Mouse (Mus musculus) CH12.LX (cell line): ENCODE measurements at regions not wholly inside any gene's neighbourhood (a gene's known extent, or its start where the extent isn't known, plus 50 kb on each side); places are given as distances from the start of the nearest gene placed in this dataset.
A peak's percentile ranks its signal among the peaks of the same experiment; 100 is the strongest.

Source experiments
- DNase-seq: peaks from one replicate; pipeline ENCODE4 v3.0.0-alpha.2; 2013; ENCODE audit errors: extremely low read depth
- H3K27ac ChIP-seq: 2 replicates; pipeline ENCODE4 v1.5.1; 2012; ENCODE audit warnings: low read depth, mild to moderate bottlenecking, control low read depth, moderate library complexity; ENCODE audit not compliant: insufficient read depth
- H3K27me3 ChIP-seq: replicated peaks from 2 replicates; pipeline ENCODE3; 2012; ENCODE audit warnings: inconsistent platforms
- H3K36me3 ChIP-seq, 2 experiments: replicated peaks in 1 of 2; 2 replicates each; pipeline versions ENCODE3 to v1.6.1; 2012; ENCODE audit warnings: inconsistent platforms in 1 of 2, low read length in 1 of 2, mild to moderate bottlenecking in 1 of 2, mixed read lengths in 1 of 2, moderate library complexity in 1 of 2; ENCODE audit not compliant: control insufficient read depth in 1 of 2, insufficient read depth in 1 of 2
- H3K4me1 ChIP-seq, 2 experiments: 2 replicates each; pipeline ENCODE4 v1.6.1; 2012; ENCODE audit warnings: inconsistent platforms in 1 of 2, moderate library complexity in 1 of 2; ENCODE audit not compliant: insufficient read depth in 2 of 2, control insufficient read depth in 1 of 2
- H3K4me2 ChIP-seq: 2 replicates; pipeline ENCODE4 v1.6.1; 2012; ENCODE audit warnings: low read depth, mild to moderate bottlenecking, control low read depth; ENCODE audit not compliant: poor library complexity, insufficient read depth, severe bottlenecking
- H3K4me3 ChIP-seq, 3 experiments: fragments of 150-350 bp in 1 of 3; sonication (generic) in 1 of 3; replicated peaks in 1 of 3; 2 replicates each; pipeline versions ENCODE3 to v1.5.1; 2011 to 2012; ENCODE audit warnings: low read depth in 2 of 3, low read length in 2 of 3, mild to moderate bottlenecking in 2 of 3, moderate library complexity in 2 of 3, control low read depth in 1 of 3, improper control_type of control experiment in 1 of 3, inconsistent platforms in 1 of 3, mixed read lengths in 1 of 3; ENCODE audit not compliant: poor library complexity in 1 of 3
- H3K79me2 ChIP-seq: replicated peaks from 2 replicates; pipeline ENCODE4 v1.6.1; 2012; ENCODE audit warnings: mild to moderate bottlenecking, moderate library complexity; ENCODE audit not compliant: control insufficient read depth, poor library complexity, insufficient read depth, severe bottlenecking; ENCODE audit errors: extremely low read depth
- H3K9ac ChIP-seq: 2 replicates; pipeline ENCODE4 v1.6.1; 2012; ENCODE audit warnings: low read depth, mild to moderate bottlenecking, control low read depth, moderate library complexity; ENCODE audit not compliant: insufficient read depth
- H3K9me3 ChIP-seq: replicated peaks from 2 replicates; pipeline ENCODE3; 2012; ENCODE audit warnings: low read length, inconsistent platforms, mixed read lengths
- BHLHE40 ChIP-seq: IDR thresholded peaks from 2 replicates; pipeline ENCODE4 v1.6.1; 2011; ENCODE audit warnings: mild to moderate bottlenecking, low read depth, low read length, improper control_type of control experiment
- CTCF ChIP-seq, 2 experiments: IDR thresholded peaks in 1 of 2; conservative IDR thresholded peaks in 1 of 2; 2 replicates each; pipeline ENCODE4 v1.5.1; 2011 to 2012; ENCODE audit warnings: low read depth in 2 of 2, low read length in 2 of 2, improper control_type of control experiment in 1 of 2, inconsistent platforms in 1 of 2, mild to moderate bottlenecking in 1 of 2, moderate library complexity in 1 of 2
- E2F4 ChIP-seq: IDR thresholded peaks from 2 replicates; pipeline ENCODE4 v1.6.1; 2011; ENCODE audit warnings: low read depth, low read length, improper control_type of control experiment; ENCODE audit not compliant: insufficient replicate concordance
- EP300 ChIP-seq: IDR thresholded peaks from 2 replicates; pipeline ENCODE4 v1.6.1; 2011; ENCODE audit warnings: low read length, improper control_type of control experiment
- GABPA ChIP-seq: IDR thresholded peaks from 2 replicates; pipeline ENCODE4 v1.6.1; 2012; ENCODE audit warnings: low read depth, low read length, improper control_type of control experiment, inconsistent platforms; ENCODE audit not compliant: insufficient replicate concordance
- HCFC1 ChIP-seq: IDR thresholded peaks from 2 replicates; pipeline ENCODE4 v1.6.1; 2012; ENCODE audit warnings: low read depth, mild to moderate bottlenecking, inconsistent platforms, low read length, improper control_type of control experiment
- IRF4 ChIP-seq: IDR thresholded peaks from 2 replicates; pipeline ENCODE4 v1.6.1; 2014; ENCODE audit warnings: low read depth, mild to moderate bottlenecking, inconsistent platforms, low read length, improper control_type of control experiment
- JUN ChIP-seq: IDR thresholded peaks from 2 replicates; pipeline ENCODE4 v1.6.1; 2011; ENCODE audit warnings: low read depth, mild to moderate bottlenecking, low read length, improper control_type of control experiment, moderate library complexity; ENCODE audit not compliant: insufficient read depth
- KAT2A ChIP-seq: IDR thresholded peaks from 2 replicates; pipeline ENCODE4 v1.6.1; 2012; ENCODE audit warnings: low read length, improper control_type of control experiment, inconsistent platforms; ENCODE audit not compliant: insufficient replicate concordance
- MAZ ChIP-seq: IDR thresholded peaks from 2 replicates; pipeline ENCODE4 v1.6.1; 2012; ENCODE audit warnings: low read depth, mild to moderate bottlenecking, inconsistent platforms, low read length, improper control_type of control experiment, moderate library complexity
- RAD21 ChIP-seq: IDR thresholded peaks from 2 replicates; pipeline ENCODE4 v1.6.1; 2011; ENCODE audit warnings: low read depth, mild to moderate bottlenecking, low read length, improper control_type of control experiment, moderate library complexity
- SIN3A ChIP-seq: IDR thresholded peaks from 2 replicates; pipeline ENCODE4 v1.6.1; 2012; ENCODE audit warnings: low read length, improper control_type of control experiment, inconsistent platforms
- SMC3 ChIP-seq: IDR thresholded peaks from 2 replicates; pipeline ENCODE4 v1.6.1; 2011; ENCODE audit warnings: low read depth, low read length, improper control_type of control experiment
- ZC3H11A ChIP-seq: IDR thresholded peaks from 2 replicates; pipeline ENCODE4 v1.6.1; 2012; ENCODE audit warnings: low read depth, mild to moderate bottlenecking, inconsistent platforms, low read length, improper control_type of control experiment
- ZKSCAN1 ChIP-seq: IDR thresholded peaks from 2 replicates; pipeline ENCODE4 v1.6.1; 2012; ENCODE audit warnings: low read depth, inconsistent platforms, low read length, improper control_type of control experiment, borderline replicate concordance
- ZMIZ1 ChIP-seq: IDR thresholded peaks from 2 replicates; pipeline ENCODE4 v1.6.1; 2012; ENCODE audit warnings: low read depth, mild to moderate bottlenecking, inconsistent platforms, low read length, improper control_type of control experiment
- ZNF384 ChIP-seq: IDR thresholded peaks from 2 replicates; pipeline ENCODE4 v1.6.1; 2012; ENCODE audit warnings: low read depth, low read length, improper control_type of control experiment, inconsistent platforms
- dilution Hi-C: fragments of 300-500 bp; cut with MboI; formaldehyde crosslinking; loops from 2 replicates; pipeline ENCODE4 v1.14.3; 2020; ENCODE audit warnings: low sequenced_read_pairs; ENCODE audit not compliant: extremely low pct_unique_long_range_greater_than_20kb, extremely low pct_ligation_motif_present
- in situ Hi-C: fragments of 300-500 bp; cut with MboI; formaldehyde crosslinking; loops from 3 replicates; pipeline ENCODE4 v1.14.3; 2019; ENCODE audit warnings: low sequenced_read_pairs, low pct_ligation_motif_present, low pct_unique_long_range_greater_than_20kb, mixed read lengths

- H3K79me2 ChIP-seq: no peaks in the 10 kb centered on the region
- no peaks in the 10 kb centered on the region for H3K9me3 ChIP-seq
- H3K4me3 ChIP-seq: no peak overlapping the region
- no peak overlapping the region for H3K9ac ChIP-seq
- TF ChIP-seq E2F4 (no peak), ZNF384 (no peak), MAZ (no peak), KAT2A (no peak), ZKSCAN1 (no peak)
- H3K36me3 ChIP-seq: no peaks in the 10 kb centered on the region
- dilution Hi-C loops: no loop called here
- no peaks in the 10 kb centered on the region for H3K4me1 ChIP-seq
- H3K4me2 ChIP-seq: no peak overlapping the region
- no peaks in the 10 kb centered on the region for H3K27me3 ChIP-seq
- in situ Hi-C loops: loop anchor here (25.0 kb wide), 1 partner anchor 235 kb away; no protein-coding TSS in a partner anchor
- H3K27ac ChIP-seq: no peak overlapping the region
- DNase-seq: no peak
Measured at GRCm38 (mm10) chr8:35227079-35227478, 538.5 kb upstream of the Gm19410 start.

- H3K9ac ChIP-seq: no peak overlapping the region
- no peaks in the 10 kb centered on the region for H3K27me3 ChIP-seq
- peak; percentile 27 for DNase-seq
- no peaks in the 10 kb centered on the region for H3K9me3 ChIP-seq
- TF ChIP-seq JUN (no peak), RAD21 (peak; percentile 35), EP300 (no peak), SIN3A (no peak), KAT2A (no peak), SMC3 (peak; percentile 15), CTCF (conservative IDR thresholded peaks at IDR 0.05 in 1 of 2, IDR thresholded peaks at IDR 0.05 in 1 of 2; ENCODE audit: low read depth in 2 of 2, low read length in 2 of 2) (peak; percentile 43 to 54), HCFC1 (no peak)
- no peaks in the 10 kb centered on the region for H3K36me3 ChIP-seq
- H3K4me3 ChIP-seq: no peak overlapping the region
- no peaks in the 10 kb centered on the region for H3K79me2 ChIP-seq
- in situ Hi-C loops: loop anchor here (25.0 kb wide), 1 partner anchor 234 kb away; no protein-coding TSS in a partner anchor
- no peak overlapping the region for H3K27ac ChIP-seq
- H3K4me1 ChIP-seq: no peaks in the 10 kb centered on the region
- H3K4me2 ChIP-seq: no peak overlapping the region
- dilution Hi-C loops: no loop called here
Measured at GRCm38 (mm10) chr8:35228449-35228848, 537.1 kb upstream of the Gm19410 start.

DNA sequence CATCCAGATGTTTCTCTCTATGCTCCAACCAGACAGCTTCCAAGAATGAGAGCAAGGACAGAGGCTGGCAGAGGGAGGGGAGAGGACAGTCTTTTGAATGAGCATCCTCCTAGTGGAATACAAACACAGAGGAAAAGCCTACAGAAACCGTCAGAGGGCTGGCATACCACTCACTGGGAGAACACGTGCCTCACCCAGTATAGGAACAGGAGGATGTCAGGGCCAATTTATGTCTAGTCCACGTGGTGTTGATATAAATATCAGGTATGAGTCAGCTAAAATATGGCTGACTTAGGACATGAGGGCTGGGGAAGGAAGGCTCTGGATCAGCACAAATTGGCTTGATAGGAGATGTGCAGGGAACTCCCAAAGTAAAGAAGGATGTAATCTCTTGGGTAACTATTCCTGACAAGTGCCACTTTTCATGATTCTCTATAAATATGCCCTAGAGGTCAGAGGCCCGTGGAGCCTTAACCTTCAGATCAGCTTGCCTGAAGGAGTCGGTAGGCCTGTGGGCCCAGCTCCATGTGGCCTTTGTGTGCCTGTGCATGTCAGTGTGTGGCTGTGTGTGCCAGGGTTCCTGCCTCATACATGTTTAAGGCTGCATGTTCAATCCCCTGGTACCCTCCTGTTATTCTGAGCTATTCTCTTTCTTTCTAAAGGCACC, 531.9 kb upstream of the Gm19410 start:
- DNase-seq: no peak
- no peak overlapping the region for H3K4me3 ChIP-seq
- H3K27ac ChIP-seq: no peak overlapping the region
- peaks cover 0 to 5% of the 10 kb centered on the region in 2 experiments; a peak in 2 of 4 replicates for H3K4me1 ChIP-seq
- dilution Hi-C loops (no loop called here), in situ Hi-C loops (loop anchor here (25.0 kb wide), 1 partner anchor 229 kb away; no protein-coding TSS in a partner anchor)
- no peak for TF ChIP-seq GABPA
- TF ChIP-seq ZMIZ1: no peak
- no peak for TF ChIP-seq IRF4
- no peak for TF ChIP-seq BHLHE40
- TF ChIP-seq KAT2A: no peak
- no peak for TF ChIP-seq ZC3H11A
- no peak for TF ChIP-seq MAZ
- no peak overlapping the region for H3K4me2 ChIP-seq
- H3K79me2 ChIP-seq: no peaks in the 10 kb centered on the region
- no peaks in the 10 kb centered on the region for H3K27me3 ChIP-seq
- no peaks in the 10 kb centered on the region for H3K9me3 ChIP-seq
- H3K36me3 ChIP-seq: no peaks in the 10 kb centered on the region
- H3K9ac ChIP-seq: no peak overlapping the region
